Mouse (Mus musculus) G1E (cell line): ENCODE data around the gene Kdm1a. TPM values are rescaled to one million over a fixed set of nuclear protein-coding genes. Genes with fewer than 3 reads are reported as not detected.

ENCODE experiments used
- ATAC-seq: 2 replicates; pipeline ENCODE4 v1.8.0; 2016; ENCODE audit warnings: mild to moderate bottlenecking; ENCODE audit not compliant: insufficient number of reproducible peaks, poor library complexity, low FRiP score, severe bottlenecking; ENCODE audit errors: extremely low read depth
- DNase-seq: peaks from one replicate; pipeline ENCODE4 v3.0.0; 2012; ENCODE audit warnings: low spot score
- H3K27me3 ChIP-seq: 2 replicates; pipeline ENCODE4 v1.6.1; 2012; ENCODE audit warnings: mild to moderate bottlenecking, low read length, inconsistent platforms; ENCODE audit not compliant: insufficient read depth
- H3K36me3 ChIP-seq: replicated peaks from 2 replicates; pipeline ENCODE3; 2012; ENCODE audit warnings: mild to moderate bottlenecking, inconsistent platforms
- H3K4me1 ChIP-seq: 2 replicates; pipeline ENCODE4 v1.6.1; 2012; ENCODE audit warnings: low read depth, low read length, inconsistent platforms, mixed read lengths; ENCODE audit not compliant: insufficient read depth
- H3K4me3 ChIP-seq: 2 replicates; pipeline ENCODE4 v1.5.1; 2012; ENCODE audit warnings: low read depth, mild to moderate bottlenecking, inconsistent platforms, low read length, moderate library complexity, mixed read lengths
- H3K9me3 ChIP-seq: replicated peaks from 2 replicates; pipeline ENCODE4 v1.6.1; 2012; ENCODE audit warnings: inconsistent platforms
- CTCF ChIP-seq: IDR thresholded peaks from 2 replicates; pipeline ENCODE4 v1.5.1; 2012; ENCODE audit warnings: low read depth, low read length, inconsistent platforms, mixed read lengths
- GATA1 ChIP-seq: IDR thresholded peaks from 2 replicates; pipeline ENCODE4 v1.6.1; 2012; ENCODE audit warnings: borderline replicate concordance, low read length, inconsistent platforms, mixed read lengths
- GATA2 ChIP-seq: IDR thresholded peaks from 2 replicates; pipeline ENCODE4 v1.6.1; 2012; ENCODE audit warnings: low read depth, low read length, inconsistent platforms, borderline replicate concordance
- POLR2AphosphoS5 ChIP-seq: IDR thresholded peaks from 2 replicates; pipeline ENCODE4 v1.6.1; 2012; ENCODE audit warnings: low read depth, low read length, inconsistent platforms; ENCODE audit not compliant: insufficient replicate concordance
- TAL1 ChIP-seq: conservative IDR thresholded peaks from 2 replicates; pipeline ENCODE4 v1.6.1; 2012; ENCODE audit warnings: low read depth, low read length, inconsistent platforms, mixed read lengths
- polyA plus RNA-seq: library from polyadenylated mRNA; stranded (reverse); fragments of >175 nt; gene quantifications from 2 replicates; pipeline ENCODE4 v1.2.3, GENCODE M21; 2012
- total RNA-seq, 2 experiments: library from RNA; stranded (forward) in 1 of 2; stranded (reverse) in 1 of 2; fragments of 200-1000 nt in 1 of 2; fragments of >200 nt in 1 of 2; fragmentation: Nextera tagmentation in 1 of 2; gene quantifications; 2 replicates each; pipeline ENCODE4 v1.2.3; 2014 to 2017

Gene Kdm1a
- total and polyA plus RNA-seq, 3 experiments: 29.3 to 107 (median 86.3) TPM

DNA sequence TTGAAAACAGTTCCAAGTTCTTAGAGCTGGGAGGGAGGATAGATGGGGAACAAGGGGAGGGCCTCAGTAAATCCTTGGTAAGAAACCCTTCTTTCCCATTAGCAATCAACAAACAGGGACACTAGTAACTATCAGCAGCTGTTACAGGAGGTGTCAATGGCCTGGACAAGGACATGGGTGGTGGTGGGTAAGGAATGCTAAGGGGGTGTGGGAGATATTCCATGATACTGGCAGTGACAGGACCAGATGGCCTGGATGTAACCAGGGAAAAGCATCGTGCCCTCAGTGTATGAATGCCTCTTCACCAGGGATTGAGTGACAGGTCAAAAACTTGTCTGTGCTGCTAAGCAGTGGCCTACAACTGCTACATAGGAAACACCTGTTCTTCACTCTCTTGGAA is 49.4 kb downstream of the Kdm1a start:
- Histone ChIP-seq H3K4me3 (no peak overlapping the region), H3K9me3 (no peaks in the 10 kb centered on the region), H3K4me1 (no peaks in the 10 kb centered on the region), H3K36me3 (peaks cover 96% of the 10 kb centered on the region), H3K27me3 (no peaks in the 10 kb centered on the region)
- no peak for ATAC-seq
- TF ChIP-seq CTCF (no peak), TAL1 (no peak)
- no peak for DNase-seq

GRCm38 (mm10) chr4:136548381-136548801 is 54.1 kb downstream of the Kdm1a start:
- Histone ChIP-seq H3K27me3 (peaks cover 5% of the 10 kb centered on the region), H3K4me1 (no peaks in the 10 kb centered on the region), H3K9me3 (no peaks in the 10 kb centered on the region), H3K36me3 (peaks cover 62% of the 10 kb centered on the region), H3K4me3 (no peak overlapping the region)
- no peak for TF ChIP-seq GATA2
- no peak for TF ChIP-seq TAL1
- no peak for TF ChIP-seq POLR2AphosphoS5
- TF ChIP-seq CTCF: no peak
- TF ChIP-seq GATA1: no peak
- ATAC-seq: no peak
- no peak for DNase-seq

GRCm38 (mm10) chr4:136547721-136548120 is 54.8 kb downstream of the Kdm1a start:
- Histone ChIP-seq H3K4me3 (no peak overlapping the region), H3K9me3 (no peaks in the 10 kb centered on the region), H3K36me3 (peaks cover 55% of the 10 kb centered on the region), H3K27me3 (peaks cover 8% of the 10 kb centered on the region), H3K4me1 (no peaks in the 10 kb centered on the region)
- TF ChIP-seq POLR2AphosphoS5: no peak
- no peak for TF ChIP-seq CTCF
- TF ChIP-seq GATA1: no peak
- TF ChIP-seq TAL1: no peak
- TF ChIP-seq GATA2: no peak
- no peak for ATAC-seq
- no peak for DNase-seq

DNA sequence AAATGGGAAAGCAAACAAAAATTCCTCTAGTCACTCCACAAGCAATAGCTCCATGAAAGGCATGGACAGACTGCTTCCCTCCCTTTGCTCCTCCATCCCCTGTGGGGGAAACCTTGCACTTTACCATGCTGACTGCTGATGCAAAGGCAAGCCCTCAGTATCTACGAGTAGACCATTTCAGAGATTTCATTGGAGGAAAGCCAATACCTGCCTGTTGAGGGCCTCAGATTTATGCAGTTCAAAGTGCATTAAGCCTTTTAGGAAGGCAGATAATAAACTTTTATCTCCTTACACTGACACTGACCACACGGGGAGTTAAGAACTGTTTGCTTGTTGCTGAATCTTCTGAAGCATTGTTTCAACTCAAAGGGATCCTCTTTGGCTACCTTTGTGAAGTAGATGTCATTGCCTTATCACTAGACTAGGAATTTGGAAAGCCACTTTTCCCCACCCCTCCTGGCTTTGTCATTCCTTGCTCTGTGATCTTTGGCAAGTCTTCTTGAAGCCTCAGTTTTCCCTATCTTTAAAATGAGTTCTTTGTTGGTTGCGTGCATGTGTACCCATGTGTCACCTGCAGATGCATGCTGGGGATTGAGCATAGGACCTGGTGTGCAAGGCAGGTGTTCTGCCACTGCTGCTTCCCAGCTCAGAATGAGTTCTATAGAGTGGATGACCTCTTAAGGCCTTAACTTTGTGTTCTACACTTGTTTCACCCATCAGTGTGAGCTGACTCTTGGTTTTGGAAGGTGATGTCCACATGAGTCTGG is 56.1 kb downstream of the Kdm1a start:
- H3K4me3 ChIP-seq: no peak overlapping the region
- H3K9me3 ChIP-seq: no peaks in the 10 kb centered on the region
- no peaks in the 10 kb centered on the region; the same call in 1 of the 2 replicates for H3K4me1 ChIP-seq
- peaks cover 11% of the 10 kb centered on the region for H3K27me3 ChIP-seq
- no peak for ATAC-seq
- DNase-seq: no peak
- TF ChIP-seq CTCF (no peak), GATA1 (no peak), TAL1 (no peak), GATA2 (no peak), POLR2AphosphoS5 (no peak)
- H3K36me3 ChIP-seq: peaks cover 42% of the 10 kb centered on the region

DNA sequence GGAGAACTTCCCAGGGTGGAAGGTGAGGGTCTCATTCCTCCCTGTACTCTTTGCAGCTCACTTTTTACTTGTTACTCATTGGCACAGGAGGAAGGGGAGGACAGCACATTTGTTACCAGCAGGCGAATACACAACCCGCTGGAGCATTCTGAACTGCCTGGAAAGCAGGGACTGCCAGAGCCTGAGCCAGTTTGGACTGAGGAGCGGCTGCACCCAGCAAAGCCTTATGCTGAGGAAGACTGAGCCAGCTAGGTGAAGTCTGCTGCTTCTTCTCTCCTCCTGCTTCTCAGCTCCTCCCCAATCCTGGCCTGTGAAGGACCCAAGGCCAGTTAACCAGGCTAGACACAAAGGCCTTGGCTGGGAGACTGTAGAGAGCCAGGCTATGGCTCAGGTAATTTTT is 57.4 kb downstream of the Kdm1a start:
- no peaks in the 10 kb centered on the region for H3K9me3 ChIP-seq
- peaks cover 17% of the 10 kb centered on the region for H3K27me3 ChIP-seq
- no peak for DNase-seq
- ATAC-seq: no peak
- H3K36me3 ChIP-seq: peaks cover 30% of the 10 kb centered on the region
- H3K4me1 ChIP-seq: no peaks in the 10 kb centered on the region; the same call in 1 of the 2 replicates
- H3K4me3 ChIP-seq: no peak overlapping the region
- TF ChIP-seq TAL1: no peak

- H3K4me3 ChIP-seq: no peak overlapping the region
- H3K9me3 ChIP-seq: no peaks in the 10 kb centered on the region
- H3K36me3 ChIP-seq: no peaks in the 10 kb centered on the region
- H3K27me3 ChIP-seq: no peaks in the 10 kb centered on the region; the same call in 1 of the 2 replicates
- no peaks in the 10 kb centered on the region for H3K4me1 ChIP-seq
- no peak for ATAC-seq
- peak; percentile 18 for DNase-seq
- TF ChIP-seq TAL1 (no peak), POLR2AphosphoS5 (no peak), GATA1 (no peak), CTCF (no peak), GATA2 (no peak)
These were observed 76.1 kb downstream of the Kdm1a start for GRCm38 (mm10) chr4:136526412-136526811.
